Comparison of ENCODE assay signal across 12 mouse cellular contexts in the genomic region with DNA sequence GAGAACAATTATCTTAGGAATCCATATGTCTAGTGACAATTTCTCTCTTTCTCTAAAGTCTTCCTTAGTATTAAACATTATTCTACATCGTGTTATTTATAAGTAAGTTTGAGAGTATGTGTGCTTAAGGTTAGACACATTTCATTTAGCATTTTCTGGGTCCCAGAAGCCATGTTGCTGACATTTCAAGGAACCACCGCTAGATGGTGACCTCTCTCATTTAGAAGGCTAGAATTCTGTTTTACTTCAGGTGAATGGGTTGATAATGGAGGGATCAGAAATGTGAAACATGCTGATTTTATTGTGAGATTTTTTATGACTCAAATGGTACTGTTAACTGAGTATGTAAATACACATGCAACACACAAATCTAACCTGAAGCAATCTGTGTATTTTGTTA.
DNase-seq lines count a peak whose midpoint lies in the region; ATAC-seq lines count a peak whose summit lies in the region.
"Had no signal": no experiment of that assay in that cellular context is flagged by ENCODE, and none has a peak within 500 bp of the region (broad histone marks: within the 10 kb centered on the region; RNA-seq: fewer than 3 reads in every experiment).

No protein-coding gene starts in this region.

- no peaks in the 10 kb centered on the region for H3K9me3 ChIP-seq in hindbrain, embryonic 11.5 days (ENCODE audit: control insufficient read depth, low read length)
- no peaks in the 10 kb centered on the region for H3K9me3 ChIP-seq in hindbrain, embryonic 13.5 days
- H3K9me3 ChIP-seq in midbrain, embryonic 14.5 days (ENCODE audit: control insufficient read depth, low read length) = no peaks in the 10 kb centered on the region
- no peaks in the 10 kb centered on the region for H3K9me3 ChIP-seq in midbrain, embryonic 15.5 days
- H3K9me3 ChIP-seq: embryonic facial prominence, embryonic 13.5 days; heart, embryonic 13.5 days had no signal

- H3K27me3 ChIP-seq in hindbrain, embryonic 11.5 days (ENCODE audit: control insufficient read depth, insufficient read depth, low read length) = no peaks in the 10 kb centered on the region
- H3K27me3 ChIP-seq in hindbrain, embryonic 13.5 days = no peaks in the 10 kb centered on the region
- no peaks in the 10 kb centered on the region for H3K27me3 ChIP-seq in midbrain, embryonic 14.5 days (ENCODE audit: control insufficient read depth, insufficient read depth, low read length)
- no peaks in the 10 kb centered on the region for H3K27me3 ChIP-seq in midbrain, embryonic 15.5 days (replicated peaks)
- H3K27me3 ChIP-seq: embryonic facial prominence, embryonic 13.5 days; heart, embryonic 13.5 days had no signal

- 7% methylated on average over 2 of the region's 2 CpGs for WGBS in hindbrain, embryonic 11.5 days
- WGBS in hindbrain, embryonic 13.5 days = 8% methylated on average over 2 of the region's 2 CpGs
- WGBS in midbrain, embryonic 14.5 days = 7% methylated on average over 2 of the region's 2 CpGs
- 13% methylated on average over 2 of the region's 2 CpGs for WGBS in midbrain, embryonic 15.5 days

- no peak overlapping the region for H3K27ac ChIP-seq in hindbrain, embryonic 11.5 days (ENCODE audit: low read depth, low read length)
- H3K27ac ChIP-seq in hindbrain, embryonic 13.5 days = no peak overlapping the region
- no peak overlapping the region for H3K27ac ChIP-seq in midbrain, embryonic 14.5 days (replicated peaks; ENCODE audit: low read depth, low read length)
- no peak overlapping the region for H3K27ac ChIP-seq in midbrain, embryonic 15.5 days
- H3K27ac ChIP-seq: embryonic facial prominence, embryonic 13.5 days; heart, embryonic 13.5 days had no signal

- no peaks in the 10 kb centered on the region for H3K36me3 ChIP-seq in hindbrain, embryonic 11.5 days (ENCODE audit: control insufficient read depth, insufficient read depth, low read length)
- no peaks in the 10 kb centered on the region for H3K36me3 ChIP-seq in hindbrain, embryonic 13.5 days
- H3K36me3 ChIP-seq in midbrain, embryonic 14.5 days (ENCODE audit: control insufficient read depth, insufficient read depth, low read length) = no peaks in the 10 kb centered on the region
- H3K36me3 ChIP-seq in midbrain, embryonic 15.5 days (replicated peaks) = no peaks in the 10 kb centered on the region
- H3K36me3 ChIP-seq: embryonic facial prominence, embryonic 13.5 days; heart, embryonic 13.5 days had no signal

- no peak overlapping the region for H3K4me2 ChIP-seq in hindbrain, embryonic 11.5 days (replicated peaks; ENCODE audit: low read depth, low read length)
- H3K4me2 ChIP-seq in hindbrain, embryonic 13.5 days = no peak overlapping the region
- H3K4me2 ChIP-seq in midbrain, embryonic 14.5 days (ENCODE audit: low read length) = no peak overlapping the region
- H3K4me2 ChIP-seq in midbrain, embryonic 15.5 days = no peak overlapping the region
- H3K4me2 ChIP-seq: embryonic facial prominence, embryonic 13.5 days; heart, embryonic 13.5 days had no signal

- ATAC-seq in hindbrain, embryonic 11.5 days (ENCODE audit: low FRiP score) = no peak
- ATAC-seq in hindbrain, embryonic 13.5 days (ENCODE audit: low FRiP score) = no peak
- ATAC-seq in midbrain, embryonic 14.5 days (ENCODE audit: low FRiP score, low TSS enrichment) = no peak
- no peak for ATAC-seq in midbrain, embryonic 15.5 days (replicated peaks)
- ATAC-seq in megakaryocyte progenitor cell, adult 5-6 weeks (replicated peaks; ENCODE audit: poor library complexity) = 0 out of 2 replicates have a peak, but pooled peaks have one; percentile 26
- ATAC-seq in inflammation-experienced regulatory T-cells, adult 6 months = no peak
- no peak for ATAC-seq in monocyte, adult 5-6 weeks (replicated peaks; ENCODE audit: insufficient number of reproducible peaks, low FRiP score, low TSS enrichment, poor library complexity, severe bottlenecking)

- DNase-seq in hindbrain, embryonic 11.5 days (ENCODE audit: low spot score) = peak; percentile 43
- peak; percentile 57 for DNase-seq in midbrain, embryonic 14.5 days
- DNase-seq in R1 (ENCODE audit: low read depth, low spot score) = peak; percentile 57
- DNase-seq: adrenal gland, adult 8-10 months; thymus, postnatal 14 days had no signal

- no peaks in the 10 kb centered on the region for H3K4me1 ChIP-seq in hindbrain, embryonic 11.5 days (replicated peaks; ENCODE audit: control insufficient read depth, insufficient read depth, low read length)
- H3K4me1 ChIP-seq in hindbrain, embryonic 13.5 days (replicated peaks) = no peaks in the 10 kb centered on the region
- H3K4me1 ChIP-seq in midbrain, embryonic 14.5 days (ENCODE audit: control insufficient read depth, insufficient read depth, low read length) = no peaks in the 10 kb centered on the region
- H3K4me1 ChIP-seq in midbrain, embryonic 15.5 days = no peaks in the 10 kb centered on the region
- H3K4me1 ChIP-seq: embryonic facial prominence, embryonic 13.5 days; heart, embryonic 13.5 days had no signal

- no peak overlapping the region for H3K4me3 ChIP-seq in hindbrain, embryonic 11.5 days (ENCODE audit: low read depth, low read length)
- no peak overlapping the region for H3K4me3 ChIP-seq in hindbrain, embryonic 13.5 days
- no peak overlapping the region for H3K4me3 ChIP-seq in midbrain, embryonic 14.5 days (replicated peaks; ENCODE audit: low read depth, low read length)
- H3K4me3 ChIP-seq in midbrain, embryonic 15.5 days = no peak overlapping the region
- H3K4me3 ChIP-seq: embryonic facial prominence, embryonic 13.5 days; heart, embryonic 13.5 days had no signal

- H3K9ac ChIP-seq in hindbrain, embryonic 11.5 days (ENCODE audit: low read depth, low read length) = no peak overlapping the region
- H3K9ac ChIP-seq in hindbrain, embryonic 13.5 days = no peak overlapping the region
- H3K9ac ChIP-seq in midbrain, embryonic 14.5 days (replicated peaks; ENCODE audit: low read length) = no peak overlapping the region
- H3K9ac ChIP-seq in midbrain, embryonic 15.5 days = no peak overlapping the region
- H3K9ac ChIP-seq: embryonic facial prominence, embryonic 13.5 days; heart, embryonic 13.5 days had no signal
